Mouse (Mus musculus) liver, embryonic 16.5 days (tissue): ENCODE results near the gene Acadl. TPM values are rescaled to one million over a fixed set of nuclear protein-coding genes. Genes with fewer than 3 reads are reported as not detected.

Source experiments
- ATAC-seq: fragments of 200-750 bp; cut with Nextera tagmentation; 2 replicates; pipeline ENCODE4 v1.8.0; 2017; ENCODE audit warnings: low read depth, mild to moderate bottlenecking, moderate number of reproducible peaks, moderate library complexity
- H3K27ac ChIP-seq: fragments of 300-500 bp; sonication (generic); 2 replicates; pipeline ENCODE4 v1.5.1; 2014; ENCODE audit warnings: mild to moderate bottlenecking, low read length
- H3K27me3 ChIP-seq: fragments of 300-500 bp; sonication (generic); 2 replicates; pipeline ENCODE4 v1.6.1; 2014; ENCODE audit warnings: low read depth, low read length, mixed read lengths; ENCODE audit not compliant: control insufficient read depth, insufficient read depth
- H3K36me3 ChIP-seq: fragments of 300-500 bp; sonication (generic); 2 replicates; pipeline ENCODE4 v1.6.1; 2014; ENCODE audit warnings: mild to moderate bottlenecking; ENCODE audit not compliant: control insufficient read depth, insufficient read depth
- H3K4me1 ChIP-seq: fragments of 300-500 bp; sonication (generic); 2 replicates; pipeline ENCODE4 v1.6.1; 2014; ENCODE audit warnings: low read depth, low read length, mixed read lengths; ENCODE audit not compliant: control insufficient read depth
- H3K4me2 ChIP-seq: fragments of 300-500 bp; sonication (generic); 2 replicates; pipeline ENCODE4 v1.6.1; 2014; ENCODE audit warnings: low read depth, low read length, mixed read lengths
- H3K4me3 ChIP-seq: fragments of 300-500 bp; sonication (generic); 2 replicates; pipeline ENCODE4 v1.5.1; 2014; ENCODE audit warnings: low read depth, mild to moderate bottlenecking, low read length
- H3K9ac ChIP-seq: fragments of 300-500 bp; sonication (generic); 2 replicates; pipeline ENCODE4 v1.6.1; 2014; ENCODE audit warnings: low read depth, low read length
- H3K9me3 ChIP-seq: fragments of 300-500 bp; sonication (generic); replicated peaks from 2 replicates; pipeline ENCODE4 v1.6.1; 2016; ENCODE audit warnings: low read length; ENCODE audit not compliant: control insufficient read depth
- WGBS: fragments of 180-500 bp; shearing (Covaris S2); extraction: QIAGEN DNeasy Blood & Tissue Kit; methylation state at CpG from one replicate; pipeline ENCODE4 v1.1.7; 2014; ENCODE audit not compliant: insufficient replicate concordance; 5-methylcytosine and 5-hydroxymethylcytosine counted together
- polyA plus RNA-seq: library from polyadenylated mRNA; unstranded; fragments of >200 nt; fragmentation: Nextera tagmentation; extraction: Ambion mirVana; gene quantifications from 2 replicates; pipeline ENCODE4 v1.2.1, GENCODE M21; 2015

Acadl gene
- 175 and 181 TPM in 2 replicates for polyA plus RNA-seq

DNA sequence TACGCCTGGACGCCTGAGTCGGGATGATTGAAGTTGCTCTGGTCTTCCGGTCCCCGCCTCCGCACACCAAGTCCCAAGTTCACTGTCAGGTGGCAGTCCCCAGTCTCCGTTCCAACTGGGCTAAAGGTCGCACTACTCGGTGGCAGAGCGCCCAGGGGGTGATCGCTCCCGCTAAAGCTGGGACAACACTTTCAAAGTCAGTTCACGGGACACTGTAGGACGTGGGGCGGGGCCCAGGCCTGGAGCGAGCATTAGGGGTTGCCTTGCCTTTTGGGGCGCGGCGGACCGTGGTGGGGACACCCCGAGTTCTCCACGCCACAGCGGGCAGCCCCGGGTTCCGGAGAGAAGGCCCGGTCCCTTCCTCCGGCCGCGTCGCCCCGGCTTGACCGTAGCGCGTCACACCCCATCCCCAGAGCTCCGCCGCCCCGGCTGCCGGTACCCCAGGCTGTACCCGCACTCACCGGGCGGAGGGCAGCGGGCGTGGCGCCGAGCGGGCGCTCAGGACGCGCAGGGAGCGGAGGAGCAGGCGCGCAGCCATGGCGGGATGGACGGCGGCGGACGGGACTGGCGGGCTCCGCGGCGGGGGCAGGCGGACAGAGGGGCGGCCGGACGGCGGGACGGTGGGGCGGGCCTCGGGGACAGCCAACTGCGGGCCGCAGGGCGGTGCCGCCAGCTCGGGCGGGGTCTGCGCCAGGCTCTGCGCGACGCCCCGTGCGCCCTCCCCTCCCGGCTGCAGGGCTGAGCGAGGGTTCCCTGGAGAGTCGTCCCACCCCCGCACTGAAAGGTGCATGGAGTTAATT is at the start of gene Acadl:
TSS of gene Acadl (minus strand) at position 566 of the 800 bp plus-strand sequence.
- Histone ChIP-seq H3K9me3 (no peaks in the 10 kb centered on the region), H3K4me3 (peak within 1 kb of the TSS; percentile 92), H3K9ac (peak within 1 kb of the TSS; percentile 92), H3K36me3 (peaks cover 3% of the 10 kb centered on the region), H3K4me2 (peak within 1 kb of the TSS; percentile 80), H3K27me3 (no peaks in the 10 kb centered on the region), H3K27ac (peak within 1 kb of the TSS; percentile 95), H3K4me1 (peaks cover 13% of the 10 kb centered on the region)
- under 1% methylated on average over 74 of the region's 85 CpGs for WGBS
- ATAC-seq = peak; percentile 96

DNA sequence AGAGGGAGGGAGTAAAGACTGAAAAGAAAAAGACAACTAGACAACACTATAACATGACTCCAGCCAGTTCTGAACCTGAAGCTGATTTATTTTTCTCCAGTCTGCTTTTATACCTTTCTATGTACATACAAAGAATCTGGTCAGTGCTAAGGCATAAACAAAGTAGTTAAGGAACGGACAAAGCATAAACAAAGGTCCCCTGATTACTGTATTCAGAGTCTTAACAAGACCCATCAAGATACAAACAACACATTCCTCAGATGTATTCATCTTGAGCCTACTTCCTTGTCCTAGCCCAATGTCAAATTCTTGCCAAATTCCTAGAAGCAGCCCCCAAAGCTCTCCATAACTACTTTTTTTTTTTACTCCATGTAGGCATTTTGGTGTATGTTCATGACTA is 49.2 kb upstream of the Acadl start:
- Histone ChIP-seq H3K9me3 (no peaks in the 10 kb centered on the region), H3K4me1 (no peaks in the 10 kb centered on the region), H3K4me2 (no peak overlapping the region), H3K27ac (no peak overlapping the region), H3K36me3 (no peaks in the 10 kb centered on the region), H3K27me3 (no peaks in the 10 kb centered on the region), H3K9ac (no peak overlapping the region), H3K4me3 (no peak overlapping the region)
- WGBS = 63% methylated on average over 1 of the region's 1 CpGs
- no peak for ATAC-seq

DNA sequence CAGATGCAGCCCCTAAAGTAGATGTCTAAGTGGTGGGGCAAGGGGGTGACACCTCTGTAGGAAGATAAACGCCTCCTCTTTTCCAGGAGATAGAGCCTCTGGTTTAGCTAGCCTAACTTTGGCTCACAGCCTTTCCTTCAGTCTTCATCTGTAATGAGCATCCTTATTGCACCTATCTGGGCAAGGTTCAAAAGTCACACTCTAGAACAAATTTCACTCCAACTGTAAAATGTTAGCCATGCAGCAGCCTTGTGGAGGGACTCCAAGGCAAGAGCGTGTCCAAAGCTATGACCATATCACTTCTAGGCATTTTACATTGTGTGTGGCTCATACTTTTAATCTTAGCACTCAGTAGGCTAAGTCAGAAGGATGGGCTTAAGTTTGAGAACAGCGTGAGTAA is 39.5 kb upstream of the Acadl start:
- Histone ChIP-seq H3K9me3 (no peaks in the 10 kb centered on the region), H3K9ac (no peak overlapping the region), H3K4me1 (no peaks in the 10 kb centered on the region; the same call in 1 of the 2 replicates), H3K4me3 (no peak overlapping the region), H3K4me2 (no peak overlapping the region), H3K27ac (no peak overlapping the region), H3K36me3 (no peaks in the 10 kb centered on the region), H3K27me3 (no peaks in the 10 kb centered on the region)
- ATAC-seq = no peak
- WGBS = 60% methylated on average over 3 of the region's 3 CpGs

DNA sequence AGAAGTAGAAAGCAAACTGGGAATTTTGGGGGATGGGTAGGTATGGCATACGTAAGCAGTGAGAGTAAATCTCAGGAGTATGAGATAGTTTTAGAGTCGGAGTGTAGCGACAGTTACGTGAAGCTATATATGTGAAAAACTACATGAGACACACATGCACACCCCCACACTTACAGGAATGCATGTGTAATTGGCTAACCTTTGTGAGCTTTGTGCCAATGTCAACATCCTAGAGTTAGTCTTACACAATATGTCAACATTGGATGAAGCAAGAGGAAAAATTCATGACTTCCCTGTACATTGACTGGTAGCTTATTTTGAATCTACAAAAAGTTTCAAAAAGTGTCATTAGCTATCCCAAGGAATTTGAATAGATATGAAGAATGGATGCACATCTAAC is 37.9 kb upstream of the Acadl start:
- no peak overlapping the region for H3K27ac ChIP-seq
- 66% methylated on average over 4 of the region's 4 CpGs for WGBS
- H3K4me3 ChIP-seq = no peak overlapping the region
- no peaks in the 10 kb centered on the region for H3K36me3 ChIP-seq
- no peaks in the 10 kb centered on the region; the same call in 1 of the 2 replicates for H3K4me1 ChIP-seq
- H3K27me3 ChIP-seq = no peaks in the 10 kb centered on the region
- no peaks in the 10 kb centered on the region for H3K9me3 ChIP-seq
- peak; percentile 87 for ATAC-seq
- no peak overlapping the region for H3K9ac ChIP-seq
- H3K4me2 ChIP-seq = 0 out of 2 replicates have a peak overlapping the region, but pooled peaks have one; percentile 8

DNA sequence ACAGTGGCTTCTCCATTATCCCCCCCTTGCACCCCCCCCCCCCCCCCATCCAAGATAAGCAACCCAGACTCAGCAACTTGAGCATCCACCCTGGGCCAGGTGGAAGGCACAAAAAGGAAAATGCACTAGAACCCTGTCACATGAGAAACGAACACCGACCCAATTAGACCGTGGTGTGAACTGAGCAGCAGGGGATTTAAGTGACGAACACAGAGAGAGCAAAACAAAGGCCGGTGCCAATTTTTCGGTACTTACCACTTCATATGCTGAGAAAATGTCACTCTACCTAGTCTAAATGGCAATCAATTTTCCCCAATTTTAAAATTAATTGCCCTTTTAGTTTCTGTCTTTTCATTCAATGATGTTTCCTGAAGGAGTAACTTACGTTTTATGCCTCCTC is 35.2 kb upstream of the Acadl start:
- Histone ChIP-seq H3K27me3 (no peaks in the 10 kb centered on the region), H3K9me3 (no peaks in the 10 kb centered on the region), H3K27ac (no peak overlapping the region), H3K4me1 (no peaks in the 10 kb centered on the region; the same call in 1 of the 2 replicates), H3K4me3 (no peak overlapping the region), H3K36me3 (no peaks in the 10 kb centered on the region), H3K9ac (no peak overlapping the region), H3K4me2 (no peak overlapping the region)
- 79% methylated on average over 7 of the region's 7 CpGs for WGBS
- no peak for ATAC-seq

DNA sequence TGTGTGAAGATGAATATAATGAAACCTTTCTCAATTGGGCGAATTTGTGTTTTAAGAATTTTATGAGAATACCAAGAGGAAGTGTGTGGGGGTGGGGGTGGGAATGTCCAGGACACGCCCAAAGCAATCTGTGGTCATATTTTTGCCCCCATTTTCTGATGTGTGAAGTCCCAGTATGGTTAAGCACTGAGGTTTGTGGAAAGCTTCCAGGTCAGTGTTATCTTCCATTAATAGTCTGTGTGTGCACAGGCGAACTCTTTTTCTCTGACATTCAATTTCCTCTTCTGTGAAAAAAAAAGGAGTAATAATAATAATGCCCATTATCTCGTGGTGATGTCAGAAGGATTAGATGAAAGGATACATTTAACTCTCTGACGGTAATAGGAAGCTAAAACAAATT is 33.5 kb upstream of the Acadl start:
- Histone ChIP-seq H3K4me2 (no peak overlapping the region), H3K9me3 (no peaks in the 10 kb centered on the region), H3K4me3 (no peak overlapping the region), H3K9ac (no peak overlapping the region), H3K36me3 (no peaks in the 10 kb centered on the region), H3K27me3 (no peaks in the 10 kb centered on the region), H3K4me1 (no peaks in the 10 kb centered on the region), H3K27ac (no peak overlapping the region)
- WGBS = 26% methylated on average over 5 of the region's 5 CpGs
- no peak for ATAC-seq

DNA sequence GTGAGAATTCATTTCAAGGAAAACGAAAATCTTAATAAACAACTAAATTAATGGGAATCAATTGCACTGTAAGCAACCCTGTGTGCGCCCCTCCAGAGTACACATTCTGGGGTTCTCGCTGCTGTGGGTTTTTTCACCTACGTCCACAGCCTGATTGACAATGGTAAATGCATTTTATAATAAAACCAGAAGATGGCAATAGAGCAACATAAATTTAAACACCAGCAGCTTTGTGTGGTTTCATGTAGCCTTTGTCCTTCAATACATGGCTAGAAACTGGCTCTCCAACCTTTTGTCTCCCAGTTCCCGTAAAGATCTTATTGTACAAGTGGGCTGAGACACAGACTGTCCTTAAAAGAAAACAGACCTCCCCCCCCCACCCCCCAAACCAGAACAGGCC is 33.0 kb upstream of the Acadl start:
- H3K27me3 ChIP-seq = no peaks in the 10 kb centered on the region
- ATAC-seq = peak; percentile 39; the same call in 1 of the 2 replicates
- H3K4me1 ChIP-seq = no peaks in the 10 kb centered on the region
- H3K36me3 ChIP-seq = no peaks in the 10 kb centered on the region
- H3K9me3 ChIP-seq = no peaks in the 10 kb centered on the region
- H3K4me3 ChIP-seq = no peak overlapping the region
- 23% methylated on average over 5 of the region's 5 CpGs for WGBS
- H3K4me2 ChIP-seq = peak overlapping the region; percentile 24; the same call in 1 of the 2 replicates
- no peak overlapping the region for H3K9ac ChIP-seq
- no peak overlapping the region for H3K27ac ChIP-seq

DNA sequence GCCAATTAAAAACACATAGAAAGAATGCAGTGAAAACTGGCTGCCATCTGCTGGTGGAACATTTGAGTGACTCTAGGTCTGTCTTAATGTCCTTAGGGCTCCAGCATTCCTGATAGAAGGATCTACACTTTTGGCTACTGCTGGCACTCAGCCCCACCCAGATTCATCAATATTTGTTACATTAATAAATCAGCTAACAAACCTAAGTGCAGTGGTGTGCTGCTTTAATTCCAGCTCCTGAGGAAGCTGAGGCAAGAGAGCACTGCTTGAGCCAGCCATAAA is 32.7 kb upstream of the Acadl start:
- peak overlapping the region; percentile 24; the same call in 1 of the 2 replicates for H3K4me2 ChIP-seq
- H3K4me1 ChIP-seq = no peaks in the 10 kb centered on the region
- H3K4me3 ChIP-seq = no peak overlapping the region
- H3K9me3 ChIP-seq = no peaks in the 10 kb centered on the region
- peak; percentile 85 for ATAC-seq
- H3K27ac ChIP-seq = no peak overlapping the region
- H3K27me3 ChIP-seq = no peaks in the 10 kb centered on the region
- no peak overlapping the region for H3K9ac ChIP-seq
- H3K36me3 ChIP-seq = no peaks in the 10 kb centered on the region

DNA sequence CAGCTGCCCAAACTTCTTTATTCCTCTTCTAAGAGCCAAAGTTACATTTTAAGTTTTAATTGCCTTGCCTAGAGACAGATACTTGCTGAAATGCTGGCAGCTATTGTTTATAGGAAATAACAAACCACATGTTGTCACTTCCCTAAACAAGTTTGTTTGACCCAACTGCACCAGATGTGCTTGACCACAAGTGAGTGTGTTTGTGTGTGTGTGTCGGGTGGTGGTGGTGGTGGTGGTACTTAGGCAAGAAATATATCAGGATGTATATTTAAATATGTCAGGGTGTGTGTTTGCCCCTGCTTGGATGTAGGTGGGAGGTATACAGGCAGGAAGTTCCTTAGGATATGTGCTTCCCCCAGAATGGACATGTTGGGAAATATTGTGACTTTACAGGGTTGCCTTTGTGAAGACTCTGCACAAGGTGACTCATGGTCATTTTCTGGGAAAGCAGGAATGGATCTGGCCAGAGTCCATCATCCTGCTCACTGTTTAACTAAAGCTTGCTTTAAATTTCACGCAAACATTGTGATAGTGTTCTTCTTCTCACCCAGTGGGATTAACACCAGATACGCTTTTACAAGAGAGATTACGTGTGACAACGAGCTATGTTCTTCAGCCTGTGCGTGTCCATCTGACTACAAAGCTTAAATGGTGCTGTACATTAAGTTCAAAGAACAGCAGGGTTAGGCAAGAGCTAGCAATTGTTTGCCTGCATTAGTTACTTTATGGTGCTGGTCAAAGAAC is 32.2 kb upstream of the Acadl start:
- ATAC-seq = peak; percentile 52
- no peak overlapping the region for H3K9ac ChIP-seq

More for the DNA sequence above, 32.2 kb upstream of the Acadl start:
- 50% methylated on average over 6 of the region's 6 CpGs for WGBS
- no peak overlapping the region for H3K4me3 ChIP-seq
- H3K27ac ChIP-seq = 0 out of 2 replicates have a peak overlapping the region, but pooled peaks have one; percentile 2
- no peaks in the 10 kb centered on the region for H3K27me3 ChIP-seq
- no peak overlapping the region for H3K4me2 ChIP-seq
- H3K4me1 ChIP-seq = no peaks in the 10 kb centered on the region
- no peaks in the 10 kb centered on the region for H3K36me3 ChIP-seq
- H3K9me3 ChIP-seq = no peaks in the 10 kb centered on the region
